Mouse (Mus musculus) myocyte (in vitro differentiated cells): ENCODE measurements around the gene Pax4.

Experiments used
- CEBPB ChIP-seq: IDR thresholded peaks from 2 replicates; pipeline ENCODE4 v1.6.1; 2011; ENCODE audit warnings: mild to moderate bottlenecking, moderate library complexity; ENCODE audit not compliant: poor library complexity, insufficient read depth, severe bottlenecking
- POLR2A ChIP-seq: IDR thresholded peaks from one replicate; pipeline ENCODE4 v1.6.1; 2011; ENCODE audit warnings: low read depth, mild to moderate bottlenecking, control low read depth, moderate library complexity; ENCODE audit not compliant: insufficient read length
- POLR2AphosphoS2 ChIP-seq: IDR thresholded peaks from one replicate; pipeline ENCODE4 v1.6.1; 2011; ENCODE audit warnings: low read depth, control low read depth; ENCODE audit not compliant: insufficient read length
- TCF12 ChIP-seq: IDR thresholded peaks from one replicate; pipeline ENCODE4 v1.6.1; 2011; ENCODE audit warnings: mild to moderate bottlenecking, control low read depth; ENCODE audit not compliant: poor library complexity, insufficient read depth, severe bottlenecking

DNA sequence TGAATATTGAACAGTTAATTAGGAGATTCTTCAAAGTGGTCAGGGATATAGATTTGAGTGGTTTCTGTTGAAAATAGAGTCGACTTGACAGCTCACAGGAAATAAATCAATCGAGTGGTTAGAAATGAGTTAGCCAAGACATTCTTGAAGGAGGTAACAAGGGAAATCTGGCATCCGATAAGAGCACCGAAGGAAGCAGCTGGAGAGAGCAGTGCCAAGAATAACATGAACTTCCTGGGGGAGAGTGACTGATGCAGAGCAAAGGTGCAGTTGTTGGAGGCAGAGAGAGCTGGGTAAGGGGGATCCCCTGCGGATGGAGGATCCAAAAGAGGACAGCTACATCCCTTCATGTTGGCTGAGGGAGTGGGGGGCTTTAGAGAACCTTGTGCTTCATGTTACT lies 48.7 kb upstream of the Pax4 start:
- TF ChIP-seq POLR2AphosphoS2 (no peak), POLR2A (no peak), CEBPB (no peak), TCF12 (peak; percentile 65)
